Mouse (Mus musculus): ENCODE results near the gene Ncam2.

Ncam2 gene

GRCm38 (mm10) chr16:81200201-81201071 lies at the start of gene Ncam2:
Gene Ncam2, plus strand, starts transcription at chr16:81200697.
- peak; percentile 12 for DNase-seq (ENCODE audit: low read depth, low spot score)

- no peak for DNase-seq (ENCODE audit: low read depth, low spot score)
Observed at GRCm38 (mm10) chr16:81170828-81171227, 29.7 kb upstream of the Ncam2 start.

DNA sequence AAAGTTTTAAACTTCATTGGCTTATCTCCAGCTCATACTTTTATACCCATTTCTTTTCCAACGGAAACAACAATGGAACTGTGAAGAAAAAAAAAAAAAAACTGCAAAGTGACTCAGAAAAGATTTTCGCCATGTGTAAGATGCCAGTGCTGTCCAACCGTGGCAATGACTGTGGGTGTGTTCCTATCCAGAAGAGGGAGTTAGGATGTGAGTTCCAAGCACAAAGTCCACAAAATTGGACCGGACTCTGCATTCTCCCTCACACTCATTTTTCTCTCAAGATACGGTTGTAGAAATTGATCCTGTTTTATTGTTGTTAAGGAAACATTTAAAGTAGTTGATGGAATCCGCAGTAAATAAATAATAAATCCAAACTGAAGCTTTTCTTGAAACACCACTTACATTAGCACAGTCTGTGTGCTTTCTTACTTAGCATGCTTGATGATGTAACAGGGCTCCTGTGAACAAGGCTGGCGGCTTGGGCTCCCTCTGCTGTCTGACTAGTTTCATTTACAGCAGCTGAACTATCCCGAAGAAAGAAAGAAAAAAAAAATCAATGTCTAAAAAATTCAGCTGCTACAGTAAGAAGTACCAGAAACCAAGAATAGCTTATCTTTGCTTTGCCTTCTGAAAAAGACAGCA lies 25.1 kb upstream of the Ncam2 start:
- no peak for DNase-seq (ENCODE audit: low read depth, low spot score)

DNA sequence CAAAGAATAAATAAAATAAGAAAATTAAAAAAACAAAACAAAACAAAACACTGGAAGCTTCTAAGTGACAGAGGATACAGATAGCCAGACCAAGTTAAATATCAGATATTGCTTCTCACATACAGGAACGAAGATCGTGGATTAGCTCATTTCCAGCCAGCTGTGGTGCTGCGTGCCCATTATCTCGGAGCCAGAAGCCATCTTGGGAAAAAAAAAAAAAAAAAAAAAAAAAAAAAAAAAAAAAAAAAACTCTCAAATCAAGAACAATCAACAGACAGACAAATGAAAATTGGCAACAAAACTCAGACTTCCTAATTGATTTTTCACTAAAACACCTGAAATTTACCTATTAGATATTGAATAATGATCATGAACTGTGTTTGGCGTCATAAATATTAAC lies 20.7 kb upstream of the Ncam2 start:
- DNase-seq (ENCODE audit: low read depth, low spot score): no peak

GRCm38 (mm10) chr16:81187579-81188179 lies 12.8 kb upstream of the Ncam2 start:
- no peak for DNase-seq (ENCODE audit: low read depth, low spot score)

- no peak for DNase-seq (ENCODE audit: low read depth, low spot score)
Observed at GRCm38 (mm10) chr16:81191621-81192020, 8.9 kb upstream of the Ncam2 start.

DNA sequence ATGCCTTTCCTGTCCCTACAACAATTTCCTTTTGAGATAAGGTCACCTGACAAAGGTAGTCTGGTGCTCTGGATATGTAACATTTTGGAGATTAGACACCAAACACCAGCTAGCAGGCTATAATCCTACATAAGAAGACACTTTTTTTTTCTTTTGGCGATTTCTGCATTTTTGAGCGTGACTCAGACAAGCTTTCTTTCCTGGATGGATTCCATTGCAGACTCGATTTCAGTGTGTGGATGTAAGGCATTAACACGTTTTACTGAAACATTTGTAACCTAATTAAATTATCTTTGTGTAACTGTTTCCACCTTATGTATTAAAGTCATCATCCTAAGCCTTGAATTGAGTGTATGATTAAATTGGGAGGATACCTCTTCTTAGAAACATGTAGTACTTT lies 7.9 kb upstream of the Ncam2 start:
- DNase-seq (ENCODE audit: low read depth, low spot score): no peak

- DNase-seq (ENCODE audit: low read depth, low spot score): no peak
Observed at GRCm38 (mm10) chr16:81199467-81199866, 1.0 kb upstream of the Ncam2 start.

- DNase-seq (ENCODE audit: low read depth, low spot score): no peak
Observed at GRCm38 (mm10) chr16:81201471-81201870, 974 bp downstream of the Ncam2 start.

- no peak for DNase-seq (ENCODE audit: low read depth, low spot score)
Observed at GRCm38 (mm10) chr16:81201992-81202391, 1.5 kb downstream of the Ncam2 start.

- no peak for DNase-seq (ENCODE audit: low read depth, low spot score)
Observed at GRCm38 (mm10) chr16:81202721-81203161, 2.2 kb downstream of the Ncam2 start.

- DNase-seq (ENCODE audit: low read depth, low spot score): no peak
Observed at GRCm38 (mm10) chr16:81204405-81205034, 4.0 kb downstream of the Ncam2 start.

GRCm38 (mm10) chr16:81221176-81221575 lies 20.7 kb downstream of the Ncam2 start:
- DNase-seq (ENCODE audit: low read depth, low spot score): no peak

GRCm38 (mm10) chr16:81223841-81224240 lies 23.3 kb downstream of the Ncam2 start:
- DNase-seq (ENCODE audit: low read depth, low spot score): no peak

GRCm38 (mm10) chr16:81224253-81224652 lies 23.8 kb downstream of the Ncam2 start:
- no peak for DNase-seq (ENCODE audit: low read depth, low spot score)

DNA sequence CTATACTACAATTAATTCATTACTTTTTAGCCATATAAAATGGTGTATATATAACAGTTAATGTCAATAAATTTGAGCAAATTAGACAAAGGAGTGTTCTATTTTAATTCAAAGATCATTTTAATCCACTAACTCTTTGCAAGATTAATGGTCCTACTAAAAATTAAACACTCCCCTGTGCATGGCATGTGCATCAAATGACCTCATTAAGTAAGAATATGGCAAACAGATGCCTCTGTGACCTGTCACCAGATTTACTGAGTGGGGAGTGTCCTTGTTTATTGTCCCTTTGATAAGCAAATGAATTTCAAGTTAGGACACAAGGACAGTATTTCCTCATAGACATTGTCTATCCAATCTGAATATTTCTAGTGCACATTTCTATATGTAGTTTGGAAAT lies 54.4 kb downstream of the Ncam2 start:
- DNase-seq (ENCODE audit: low read depth, low spot score): no peak

DNA sequence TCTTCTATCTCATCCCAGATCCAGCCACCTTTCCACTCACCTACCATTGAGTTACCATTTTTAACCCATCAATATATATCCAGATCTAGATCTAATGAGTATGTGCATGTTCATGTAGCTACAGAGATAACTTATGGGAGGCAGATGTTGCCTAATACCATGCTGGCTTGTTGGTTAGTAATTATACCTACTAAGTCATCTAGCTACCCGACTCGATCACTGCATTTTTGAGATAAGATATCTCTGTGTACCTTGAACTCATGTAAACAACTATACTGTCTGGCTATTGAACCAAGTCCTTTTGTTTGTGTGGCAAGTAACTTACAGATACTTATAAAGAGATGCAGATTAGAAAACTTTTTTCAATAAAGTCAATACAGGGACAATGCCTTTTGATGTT lies 59.9 kb downstream of the Ncam2 start:
- DNase-seq (ENCODE audit: low read depth, low spot score): no peak

DNA sequence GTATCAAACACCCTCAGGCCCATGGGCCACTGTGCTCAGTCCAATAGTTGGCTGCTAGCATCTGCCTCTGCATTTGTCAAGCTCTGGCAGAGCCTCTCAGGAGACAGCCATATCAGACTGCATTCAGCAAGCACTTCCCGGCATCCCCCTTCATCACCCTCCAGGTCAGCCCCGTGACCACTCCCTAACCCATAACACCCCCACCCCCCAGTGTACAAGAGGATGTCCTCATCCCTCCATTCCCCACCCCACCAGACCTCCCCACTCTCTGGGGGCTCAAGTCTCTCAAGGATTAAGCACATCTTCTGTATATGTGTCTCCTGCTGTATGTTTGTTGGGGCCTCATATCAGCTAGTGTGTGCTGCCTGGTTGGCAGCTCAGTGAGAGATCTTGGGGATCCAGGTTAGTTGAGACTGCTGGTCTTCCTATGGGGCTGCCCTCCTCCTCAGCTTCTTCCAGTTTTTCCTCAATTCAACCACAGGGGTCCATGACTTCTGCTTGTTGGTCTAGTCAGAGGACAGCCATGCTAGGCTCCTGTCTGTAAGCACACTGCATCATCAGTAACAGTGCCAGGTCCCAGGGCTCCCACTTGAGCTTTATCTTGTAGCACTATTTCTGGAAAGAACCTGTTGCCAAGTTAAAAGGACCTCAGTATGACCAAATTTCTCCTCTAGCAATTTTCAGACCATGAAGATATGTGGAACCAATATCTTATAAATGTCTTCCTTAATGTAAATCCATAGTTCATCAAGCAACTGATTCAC lies 73.3 kb downstream of the Ncam2 start:
- no peak for DNase-seq (ENCODE audit: low read depth, low spot score)

- DNase-seq (ENCODE audit: low read depth, low spot score): no peak
Observed at GRCm38 (mm10) chr16:81284241-81284640, 83.7 kb downstream of the Ncam2 start.

- no peak for DNase-seq (ENCODE audit: low read depth, low spot score)
Observed at GRCm38 (mm10) chr16:81284859-81285837, 84.7 kb downstream of the Ncam2 start.
